ENCODE assay signal across 8 mouse cellular contexts in the genomic region with DNA sequence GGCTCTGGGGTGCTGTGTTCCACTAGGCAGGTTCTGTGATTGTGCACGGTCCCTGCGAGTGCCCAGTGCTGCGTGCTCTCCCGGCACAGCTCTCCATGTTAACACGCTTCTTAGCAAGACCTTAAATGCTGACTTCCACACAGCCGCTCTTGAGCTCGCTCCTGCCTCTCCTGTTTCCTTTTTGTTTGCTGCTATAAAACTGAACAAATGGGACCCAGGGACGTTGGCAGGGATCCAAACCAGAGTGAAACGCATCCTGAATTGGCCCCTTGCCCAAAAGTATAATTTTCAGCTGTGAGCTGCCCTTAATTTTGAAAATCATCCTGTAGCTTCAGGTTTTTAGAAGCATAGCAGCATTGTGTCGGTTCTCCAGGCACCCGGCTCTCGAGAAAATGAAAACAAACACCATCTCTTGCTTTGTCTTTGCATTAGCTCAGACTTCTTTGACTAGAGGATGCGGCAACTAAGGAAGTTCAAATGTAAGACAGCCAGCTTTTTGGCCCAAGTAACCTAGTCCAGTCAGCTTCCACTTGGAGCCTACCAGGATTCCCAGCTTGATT.
DNase-seq lines count a peak whose midpoint lies in the region; ATAC-seq lines count a peak whose summit lies in the region.

No protein-coding gene starts in this region.

- H3K27me3 ChIP-seq in embryonic facial prominence, embryonic 11.5 days (ENCODE audit: control insufficient read depth, insufficient read depth, low read length): no peaks in the 10 kb centered on the region
- H3K27me3 ChIP-seq in kidney, embryonic 16.5 days (ENCODE audit: insufficient read depth, low read length): no peaks in the 10 kb centered on the region
- 0 out of 2 replicates have a peak, but pooled peaks cover 3% of the 10 kb centered on the region for H3K27me3 ChIP-seq in limb, embryonic 13.5 days
- no peaks in the 10 kb centered on the region for H3K27me3 ChIP-seq in stomach, embryonic 15.5 days (replicated peaks)

- peak; percentile 10 for DNase-seq in ovary, postnatal 36 days (ENCODE audit: low spot score)
- DNase-seq in ovary, adult 18-20 months (ENCODE audit: low spot score): no peak
- peak; percentile 72 for DNase-seq in embryonic facial prominence, embryonic 11.5 days (ENCODE audit: low spot score)
- peak; percentile 35 for DNase-seq in heart, adult 8-10 months (ENCODE audit: low spot score)

- peak overlapping the region; percentile 62 for H3K27ac ChIP-seq in embryonic facial prominence, embryonic 11.5 days (replicated peaks; ENCODE audit: low read depth, low read length)
- no peak overlapping the region for H3K27ac ChIP-seq in kidney, embryonic 16.5 days (ENCODE audit: low read length)
- peak overlapping the region; percentile 88 for H3K27ac ChIP-seq in limb, embryonic 13.5 days
- H3K27ac ChIP-seq in stomach, embryonic 15.5 days: no peak overlapping the region; the same call in 1 of the 2 replicates

- ATAC-seq in embryonic facial prominence, embryonic 11.5 days (replicated peaks; ENCODE audit: insufficient number of reproducible peaks, low FRiP score, low TSS enrichment, low read depth): peak; percentile 48; the same call in 1 of the 2 replicates
- ATAC-seq in kidney, embryonic 16.5 days (ENCODE audit: low FRiP score, low TSS enrichment): peak; percentile 57; the same call in 1 of the 2 replicates
- ATAC-seq in limb, embryonic 13.5 days (ENCODE audit: low FRiP score, low read depth): peak; percentile 88
- peak; percentile 47; the same call in 1 of the 2 replicates for ATAC-seq in stomach, embryonic 15.5 days (ENCODE audit: insufficient read depth, low FRiP score, low read depth)
- ATAC-seq in activated CD4-positive, CD25-positive, alpha-beta regulatory T cell, adult 4 months: no peak

- no peaks in the 10 kb centered on the region for H3K9me3 ChIP-seq in embryonic facial prominence, embryonic 11.5 days (replicated peaks; ENCODE audit: control insufficient read depth, low read length)
- H3K9me3 ChIP-seq in kidney, embryonic 16.5 days (ENCODE audit: low read length): no peaks in the 10 kb centered on the region
- H3K9me3 ChIP-seq in limb, embryonic 13.5 days: no peaks in the 10 kb centered on the region
- H3K9me3 ChIP-seq in stomach, embryonic 15.5 days: no peaks in the 10 kb centered on the region

- no peak overlapping the region for H3K4me3 ChIP-seq in embryonic facial prominence, embryonic 11.5 days (ENCODE audit: low read depth, low read length)
- peak overlapping the region; percentile 33 for H3K4me3 ChIP-seq in kidney, embryonic 16.5 days (ENCODE audit: low read length)
- peak overlapping the region; percentile 28 for H3K4me3 ChIP-seq in limb, embryonic 13.5 days
- peak overlapping the region; percentile 19 for H3K4me3 ChIP-seq in stomach, embryonic 15.5 days (replicated peaks)

- H3K4me1 ChIP-seq in embryonic facial prominence, embryonic 11.5 days (ENCODE audit: control insufficient read depth, insufficient read depth, low read length): no peaks in the 10 kb centered on the region
- no peaks in the 10 kb centered on the region for H3K4me1 ChIP-seq in kidney, embryonic 16.5 days (ENCODE audit: insufficient read depth, low read length)
- H3K4me1 ChIP-seq in limb, embryonic 13.5 days: peaks cover 14% of the 10 kb centered on the region
- no peaks in the 10 kb centered on the region for H3K4me1 ChIP-seq in stomach, embryonic 15.5 days

- H3K36me3 ChIP-seq in embryonic facial prominence, embryonic 11.5 days (replicated peaks; ENCODE audit: control insufficient read depth, insufficient read depth, low read depth, low read length): no peaks in the 10 kb centered on the region
- H3K36me3 ChIP-seq in kidney, embryonic 16.5 days (ENCODE audit: insufficient read depth, low read length): no peaks in the 10 kb centered on the region
- no peaks in the 10 kb centered on the region for H3K36me3 ChIP-seq in limb, embryonic 13.5 days
- H3K36me3 ChIP-seq in stomach, embryonic 15.5 days: no peaks in the 10 kb centered on the region

- H3K4me2 ChIP-seq in embryonic facial prominence, embryonic 11.5 days (ENCODE audit: low read depth, low read length): no peak overlapping the region
- H3K4me2 ChIP-seq in kidney, embryonic 16.5 days (replicated peaks; ENCODE audit: low read depth, low read length): peak overlapping the region; percentile 49
- peak overlapping the region; percentile 61 for H3K4me2 ChIP-seq in limb, embryonic 13.5 days (replicated peaks)
- peak overlapping the region; percentile 41 for H3K4me2 ChIP-seq in stomach, embryonic 15.5 days

- H3K9ac ChIP-seq in embryonic facial prominence, embryonic 11.5 days (replicated peaks; ENCODE audit: low read length): peak overlapping the region; percentile 9; the same call in 1 of the 2 replicates
- H3K9ac ChIP-seq in kidney, embryonic 16.5 days (replicated peaks; ENCODE audit: low read length): 0 out of 2 replicates have a peak overlapping the region, but pooled peaks have one; percentile 26
- peak overlapping the region; percentile 50 for H3K9ac ChIP-seq in limb, embryonic 13.5 days
- H3K9ac ChIP-seq in stomach, embryonic 15.5 days: no peak overlapping the region

- WGBS in embryonic facial prominence, embryonic 11.5 days: 43% methylated on average over 13 of the region's 13 CpGs
- 11% methylated on average over 13 of the region's 13 CpGs for WGBS in kidney, embryonic 16.5 days
- WGBS in limb, embryonic 13.5 days: 10% methylated on average over 13 of the region's 13 CpGs
- 21% methylated on average over 13 of the region's 13 CpGs for WGBS in stomach, embryonic 15.5 days

Comparison
In these comparisons a context has a peak if more than half of its experiments do, and no peak if none do; other contexts are left out.
1. H3K27ac ChIP-seq: peak in embryonic facial prominence, embryonic 11.5 days (single experiment) and limb, embryonic 13.5 days (single experiment); none in kidney, embryonic 16.5 days (single experiment) and stomach, embryonic 15.5 days (single experiment).